Comparison of ENCODE assay signal across 9 mouse cellular contexts in the genomic region with DNA sequence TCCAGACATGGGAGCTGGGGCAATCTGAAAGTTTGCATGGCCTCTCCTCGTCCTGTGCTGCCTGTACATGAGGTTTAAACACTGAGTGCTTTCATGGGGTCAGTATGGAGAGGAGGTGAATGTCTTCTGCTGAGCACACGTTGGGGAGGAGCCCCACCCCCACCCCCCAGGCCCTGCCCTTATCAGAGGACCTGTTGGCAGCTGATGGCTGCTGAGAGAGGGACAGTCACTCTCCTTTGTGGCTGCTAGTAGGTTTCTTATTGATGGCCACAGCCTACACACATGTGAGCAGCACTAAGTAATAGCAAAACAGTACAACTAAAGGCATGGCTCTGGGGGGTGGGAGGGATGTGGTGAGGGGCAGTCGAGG.
DNase-seq lines count a peak whose midpoint lies in the region; ATAC-seq and TF ChIP-seq lines count a peak whose summit lies in the region.
"Had no signal": no experiment of that assay in that cellular context is flagged by ENCODE, and none has a peak within 500 bp of the region (broad histone marks: within the 10 kb centered on the region; RNA-seq: fewer than 3 reads in every experiment).

No protein-coding gene starts in this region.

- peak; percentile 16 for DNase-seq in CD4-positive, CD25-positive, alpha-beta regulatory T cell, adult 2 months (ENCODE audit: low read depth, low spot score)
- no peak for DNase-seq in liver
- DNase-seq in embryo, embryonic 11 days, result no peak
- DNase-seq in thymus, adult 2 months, result no peak
- DNase-seq: kidney, adult 11 months had no signal

- no peak for ATAC-seq in CD4-positive, CD25-positive, alpha-beta regulatory T cell, adult 4 months
- ATAC-seq in liver, embryonic 12.5 days, result peak; percentile 54
- no peak; the same call in 1 of the 2 replicates for ATAC-seq in intestine, embryonic 16.5 days
- no peak for ATAC-seq in neural tube, embryonic 15.5 days (ENCODE audit: low FRiP score)

- H3K27me3 ChIP-seq in liver, embryonic 12.5 days (replicated peaks), result no peaks in the 10 kb centered on the region
- no peaks in the 10 kb centered on the region for H3K27me3 ChIP-seq in intestine, embryonic 16.5 days (replicated peaks; ENCODE audit: control insufficient read depth, insufficient read depth, low read length)
- no peaks in the 10 kb centered on the region for H3K27me3 ChIP-seq in neural tube, embryonic 15.5 days (replicated peaks)
- H3K27me3 ChIP-seq in thymus, adult 2 months (ENCODE audit: control insufficient read depth, insufficient read depth, low read length), result no peaks in the 10 kb centered on the region

- H3K4me1 ChIP-seq in liver, embryonic 12.5 days, result peaks cover 15% of the 10 kb centered on the region
- peaks cover 16% of the 10 kb centered on the region for H3K4me1 ChIP-seq in intestine, embryonic 16.5 days (ENCODE audit: control insufficient read depth, insufficient read depth, low read length)
- H3K4me1 ChIP-seq in neural tube, embryonic 15.5 days, result peaks cover 24% of the 10 kb centered on the region
- peaks cover 21% of the 10 kb centered on the region for H3K4me1 ChIP-seq in thymus, adult 2 months (replicated peaks; ENCODE audit: control insufficient read depth, insufficient read depth, low read length)

- no peaks in the 10 kb centered on the region for H3K36me3 ChIP-seq in liver, embryonic 12.5 days
- no peaks in the 10 kb centered on the region; the same call in 1 of the 2 replicates for H3K36me3 ChIP-seq in intestine, embryonic 16.5 days (ENCODE audit: control insufficient read depth, insufficient read depth, low read length)
- no peaks in the 10 kb centered on the region for H3K36me3 ChIP-seq in neural tube, embryonic 15.5 days
- no peaks in the 10 kb centered on the region for H3K36me3 ChIP-seq in thymus, adult 2 months (ENCODE audit: control insufficient read depth, insufficient read depth, low read length)

- H3K9me3 ChIP-seq in liver, embryonic 12.5 days (replicated peaks), result no peaks in the 10 kb centered on the region
- H3K9me3 ChIP-seq in intestine, embryonic 16.5 days (ENCODE audit: control insufficient read depth, low read length), result 0 out of 2 replicates have a peak, but pooled peaks cover 3% of the 10 kb centered on the region
- H3K9me3 ChIP-seq in neural tube, embryonic 15.5 days (replicated peaks), result no peaks in the 10 kb centered on the region

- TF ChIP-seq POLR2A in thymus, adult 2 months (IDR thresholded peaks at IDR 0.05; ENCODE audit: control insufficient read depth, extremely low read depth, insufficient read depth, low read length, poor library complexity), result no peak

- H3K4me3 ChIP-seq in liver, embryonic 12.5 days, result no peak overlapping the region
- no peak overlapping the region for H3K4me3 ChIP-seq in intestine, embryonic 16.5 days (ENCODE audit: low read length)
- no peak overlapping the region for H3K4me3 ChIP-seq in neural tube, embryonic 15.5 days (replicated peaks)
- H3K4me3 ChIP-seq in thymus, adult 2 months (ENCODE audit: control insufficient read depth, insufficient read depth, low read length), result no peak overlapping the region

- H3K27ac ChIP-seq in liver, embryonic 12.5 days, result no peak overlapping the region
- H3K27ac ChIP-seq in intestine, embryonic 16.5 days (ENCODE audit: low read length), result no peak overlapping the region
- no peak overlapping the region for H3K27ac ChIP-seq in neural tube, embryonic 15.5 days (replicated peaks)
- H3K27ac ChIP-seq in thymus, adult 2 months (ENCODE audit: control insufficient read depth, insufficient read depth, low read length), result no peak overlapping the region

- H3K9ac ChIP-seq in liver, embryonic 12.5 days, result no peak overlapping the region
- H3K9ac ChIP-seq in intestine, embryonic 16.5 days (ENCODE audit: low read depth, low read length), result no peak overlapping the region
- no peak overlapping the region for H3K9ac ChIP-seq in neural tube, embryonic 15.5 days (replicated peaks)

- peak overlapping the region; percentile 9 for H3K4me2 ChIP-seq in liver, embryonic 12.5 days
- H3K4me2 ChIP-seq in intestine, embryonic 16.5 days (ENCODE audit: low read depth, low read length), result 0 out of 2 replicates have a peak overlapping the region, but pooled peaks have one; percentile 1
- H3K4me2 ChIP-seq in neural tube, embryonic 15.5 days, result peak overlapping the region; percentile 30; the same call in 1 of the 2 replicates

- no peak for TF ChIP-seq CTCF in thymus, adult 2 months (IDR thresholded peaks at IDR 0.05; ENCODE audit: borderline replicate concordance, control insufficient read depth, extremely low read depth, insufficient read depth, low read length, poor library complexity)

- WGBS in liver, embryonic 12.5 days (ENCODE audit: insufficient replicate concordance), result 26% methylated on average over 3 of the region's 3 CpGs
- WGBS in intestine, embryonic 16.5 days, result 62% methylated on average over 3 of the region's 3 CpGs
- WGBS in neural tube, embryonic 15.5 days, result 71% methylated on average over 3 of the region's 3 CpGs
- WGBS in thymus, adult 2 months, result 75% methylated on average over 3 of the region's 3 CpGs
